Mouse (Mus musculus): Measurements from ENCODE around the gene Tbc1d5.
A peak's percentile ranks its signal among the peaks of the same experiment; 100 is the strongest.
"Not testable (repeated sequence)": the region's sequence is repeated elsewhere in the genome, so short reads cannot be mapped to it uniquely, and the experiment has no call there.

Gene Tbc1d5

GRCm38 (mm10) chr17:50750874-50751273 is 428.3 kb downstream of the Tbc1d5 start:
- no peak for DNase-seq (ENCODE audit: low spot score)

- no peak for DNase-seq (ENCODE audit: low spot score)
Observed at GRCm38 (mm10) chr17:50741386-50741785, 437.8 kb downstream of the Tbc1d5 start.

DNA sequence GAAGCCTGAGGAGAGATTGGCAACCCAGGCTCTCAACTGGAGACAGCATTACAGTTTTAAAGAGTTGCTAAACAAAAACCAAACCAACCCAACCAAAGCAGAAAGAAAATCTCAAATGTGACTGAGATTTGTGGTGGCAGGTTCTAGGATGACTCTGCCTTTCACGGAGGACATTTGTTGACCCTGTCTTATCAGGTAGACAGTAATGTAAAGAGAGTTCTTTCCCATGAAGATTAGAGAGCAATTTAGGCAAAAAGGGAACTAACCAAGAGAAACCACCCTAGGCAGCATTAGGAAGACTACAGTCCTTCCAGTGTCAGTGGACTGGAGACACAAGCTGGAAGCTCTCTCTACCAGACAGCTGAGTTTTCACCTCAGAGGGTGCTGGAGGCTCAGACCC is 438.3 kb downstream of the Tbc1d5 start:
- DNase-seq (ENCODE audit: low spot score), result no peak

- DNase-seq (ENCODE audit: low spot score), result no peak
Observed at GRCm38 (mm10) chr17:50738476-50738875, 440.7 kb downstream of the Tbc1d5 start.

- no peak for DNase-seq (ENCODE audit: low spot score)
Observed at GRCm38 (mm10) chr17:50737068-50737467, 442.1 kb downstream of the Tbc1d5 start.

- peak; percentile 54 for DNase-seq (ENCODE audit: low spot score)
Observed at GRCm38 (mm10) chr17:50735955-50736533, 443.1 kb downstream of the Tbc1d5 start.

DNA sequence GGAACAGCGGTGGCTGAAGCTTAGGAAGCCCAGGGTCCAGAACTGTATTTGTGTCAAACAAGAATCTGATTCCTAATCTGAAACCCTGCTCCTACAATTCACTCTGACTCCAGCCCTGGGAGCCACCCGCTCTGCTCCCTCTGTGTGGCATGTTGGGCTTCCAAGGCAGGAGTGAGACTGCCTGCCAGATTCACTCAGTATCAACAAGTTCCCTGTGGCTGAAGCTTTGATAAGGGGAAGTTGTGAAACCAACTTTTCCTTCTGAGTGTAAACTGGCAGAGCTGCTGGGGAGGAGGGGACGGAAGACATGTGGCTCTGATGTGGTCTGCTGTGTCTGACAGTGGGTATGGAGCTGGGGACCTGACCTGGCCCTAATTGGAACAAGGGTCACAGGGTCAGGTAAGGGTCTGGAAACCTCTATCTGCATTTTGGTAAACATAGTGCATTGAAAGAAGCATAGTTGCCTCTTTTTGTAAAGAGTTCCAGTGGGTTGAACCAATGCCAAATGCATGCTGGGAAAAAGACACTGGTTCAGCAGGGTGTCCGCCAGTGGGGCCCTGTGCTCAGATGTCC is 443.7 kb downstream of the Tbc1d5 start:
- peak; percentile 66 for DNase-seq (ENCODE audit: low spot score)

GRCm38 (mm10) chr17:50734781-50735180 is 444.4 kb downstream of the Tbc1d5 start:
- no peak for DNase-seq (ENCODE audit: low spot score)

- no peak for DNase-seq (ENCODE audit: low spot score)
Observed at GRCm38 (mm10) chr17:50733390-50733789, 445.8 kb downstream of the Tbc1d5 start.

DNA sequence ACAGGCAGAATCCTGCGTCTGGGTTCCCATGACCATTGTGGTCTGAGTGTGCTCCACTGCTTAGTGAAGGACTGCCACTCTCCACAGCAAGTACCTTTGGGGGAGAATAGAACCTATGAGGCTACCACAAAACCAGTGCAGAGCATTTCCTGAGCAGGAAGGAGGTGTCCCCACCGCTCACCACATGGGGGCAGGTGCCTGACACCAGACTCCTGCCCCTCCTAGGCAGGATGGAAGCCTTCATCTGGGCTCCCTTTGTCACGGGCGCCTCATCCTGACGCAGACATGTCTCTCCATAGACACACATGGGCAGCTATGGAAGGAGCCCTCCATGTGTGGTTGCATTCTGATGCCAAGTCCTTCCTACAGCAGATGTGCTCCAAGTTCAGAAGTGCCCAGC is 447.3 kb downstream of the Tbc1d5 start:
- no peak for DNase-seq (ENCODE audit: low spot score)

DNA sequence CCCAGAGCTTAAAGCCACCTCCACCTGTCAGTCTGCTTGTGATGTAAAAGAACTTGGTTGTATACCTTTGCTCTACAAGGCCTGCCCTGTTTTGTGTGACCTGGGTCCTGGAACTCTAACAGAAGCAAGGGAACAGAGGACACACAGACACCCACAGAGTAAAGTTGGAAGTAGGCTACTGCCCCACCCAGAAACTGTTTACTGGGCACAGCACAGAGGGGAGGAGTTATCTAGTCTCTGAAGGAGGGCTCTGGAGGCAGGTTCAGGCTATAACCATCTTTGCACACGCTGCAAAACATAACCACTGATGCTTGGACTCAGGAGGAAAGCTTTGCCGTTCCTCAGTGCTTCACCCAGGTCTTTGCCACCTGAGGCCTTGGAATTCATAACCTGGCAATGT is 448.3 kb downstream of the Tbc1d5 start:
- peak; percentile 4 for DNase-seq (ENCODE audit: low spot score)

- DNase-seq (ENCODE audit: low spot score), result peak; percentile 40
Observed at GRCm38 (mm10) chr17:50729577-50729976, 449.6 kb downstream of the Tbc1d5 start.

DNA sequence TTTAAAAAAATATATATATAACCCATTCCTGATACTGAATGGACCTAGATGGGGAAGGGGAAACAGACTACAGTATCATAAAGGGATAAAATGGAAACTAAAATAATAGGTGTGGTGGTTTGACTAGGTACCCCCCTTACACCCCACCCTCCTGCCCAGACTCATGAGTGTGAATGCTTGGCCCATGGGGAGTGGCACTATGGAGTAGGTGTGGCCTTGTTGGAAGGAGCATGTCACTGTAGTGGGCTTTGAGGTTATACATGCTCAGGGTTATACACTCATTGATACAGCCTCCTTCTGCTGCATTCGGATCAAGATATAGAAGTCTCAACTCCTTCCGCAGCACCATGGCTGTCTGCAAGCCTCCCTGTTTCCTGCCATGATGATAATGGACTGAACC is 450.1 kb downstream of the Tbc1d5 start:
- no peak for DNase-seq (ENCODE audit: low spot score)

- no peak for DNase-seq (ENCODE audit: low spot score)
Observed at GRCm38 (mm10) chr17:50726265-50726664, 452.9 kb downstream of the Tbc1d5 start.

GRCm38 (mm10) chr17:50724376-50724775 is 454.8 kb downstream of the Tbc1d5 start:
- no peak for DNase-seq (ENCODE audit: low spot score)

DNA sequence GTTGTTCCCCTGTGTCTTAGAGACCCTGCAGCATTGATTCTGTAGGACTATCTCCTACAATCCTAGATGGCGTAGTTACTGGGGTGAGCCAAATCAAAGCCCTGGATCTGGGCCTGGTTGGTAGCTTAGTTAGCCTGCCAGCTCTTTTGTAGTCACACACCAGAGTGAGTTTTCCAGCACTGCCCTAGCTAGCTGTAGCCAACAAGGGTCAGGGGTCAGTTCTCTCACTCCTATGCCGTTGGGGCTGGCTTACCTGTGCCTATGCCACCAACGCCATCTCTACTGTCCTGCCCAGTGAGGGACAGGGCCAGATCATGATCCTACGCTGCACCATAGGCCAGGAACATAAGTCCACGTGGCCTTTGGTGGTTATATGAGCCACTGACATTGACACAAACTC is 461.6 kb downstream of the Tbc1d5 start:
- no peak for DNase-seq (ENCODE audit: low spot score)

- DNase-seq (ENCODE audit: low spot score), result no peak
Observed at GRCm38 (mm10) chr17:50710497-50711222, 468.5 kb downstream of the Tbc1d5 start.

GRCm38 (mm10) chr17:50698410-50698809 is 480.7 kb downstream of the Tbc1d5 start:
- DNase-seq (ENCODE audit: low spot score), result not testable (repeated sequence)

GRCm38 (mm10) chr17:50688135-50688534 is 491.0 kb downstream of the Tbc1d5 start:
- no peak for DNase-seq (ENCODE audit: low spot score)

DNA sequence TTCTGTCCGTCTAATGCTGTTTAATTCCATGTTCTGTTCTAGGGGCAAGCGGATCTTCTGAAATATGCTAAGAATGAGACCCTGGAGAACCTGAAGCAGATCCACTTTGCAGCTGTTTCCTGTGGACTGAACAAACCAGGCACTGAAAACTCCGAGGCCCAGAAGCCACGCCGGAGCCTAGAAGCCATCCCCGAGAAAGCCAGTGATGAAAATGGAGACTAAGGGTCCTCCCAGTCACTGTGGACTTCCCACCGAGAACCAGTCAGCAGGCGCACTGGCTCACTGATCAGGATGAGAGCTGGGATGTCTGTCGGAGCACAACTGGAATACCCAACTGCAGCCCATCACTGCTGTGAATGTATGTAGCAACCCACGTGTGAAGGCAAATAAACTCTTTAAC is 491.5 kb downstream of the Tbc1d5 start:
- DNase-seq (ENCODE audit: low spot score), result no peak

DNA sequence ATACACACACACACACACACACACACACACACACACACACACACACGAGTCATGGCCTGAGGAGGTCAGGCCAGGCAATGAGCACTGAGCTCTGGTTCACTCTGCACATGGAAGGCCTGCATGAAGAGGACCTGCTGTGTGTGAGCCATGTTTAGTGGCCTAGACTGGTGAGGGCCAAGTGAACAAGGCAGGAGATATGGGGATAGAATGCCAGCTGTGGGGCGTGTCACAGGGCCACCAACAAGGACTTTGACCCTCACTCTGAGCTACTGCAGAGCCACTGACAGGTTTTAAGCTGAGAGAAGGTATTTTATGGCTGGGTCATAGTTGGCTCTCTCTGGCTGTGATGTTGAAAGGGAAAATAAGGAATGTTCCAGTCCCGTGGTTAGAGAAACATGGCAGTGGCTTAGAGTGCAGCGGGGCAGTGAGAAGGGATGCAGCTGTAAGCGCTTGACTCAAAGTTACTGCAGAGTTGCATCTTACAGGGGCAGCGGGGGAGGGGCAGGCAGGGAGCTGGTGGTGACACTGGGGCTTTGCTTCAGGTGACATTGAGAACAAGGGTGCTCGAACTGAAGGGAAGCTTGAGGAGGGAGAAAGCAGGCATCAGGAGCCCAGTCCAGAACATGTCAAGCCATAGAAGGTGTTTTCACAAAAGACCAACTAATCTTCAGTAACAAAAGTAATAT is 494.0 kb downstream of the Tbc1d5 start:
- no peak for DNase-seq (ENCODE audit: low spot score)

Measured in lung, postnatal 25 days (tissue).